Comparison of ENCODE assay signal across 16 mouse cellular contexts in genomic region chr2:130658530-130658929, GRCm38 (mm10).
"Had no signal": no experiment of that assay in that cellular context is flagged by ENCODE, and none has a peak within 500 bp of the region (broad histone marks: within the 10 kb centered on the region; RNA-seq: fewer than 3 reads in every experiment).

No protein-coding gene starts in this region.

- H3K27me3 ChIP-seq: limb, embryonic 13.5 days had no signal

- H3K27ac ChIP-seq: limb, embryonic 10.5 days; limb, embryonic 13.5 days had no signal

- H3K4me2 ChIP-seq: limb, embryonic 13.5 days; midbrain, embryonic 11.5 days had no signal

- H3K9me3 ChIP-seq: limb, embryonic 10.5 days; limb, embryonic 13.5 days had no signal

- DNase-seq: kidney, adult 18-20 months; kidney, adult 9 months; kidney, postnatal 14 days; kidney, postnatal 4 days; layer of hippocampus, postnatal 36 days; lung, adult 2 months; lung, postnatal 14 days; lung, postnatal 4 days; midbrain, embryonic 14.5 days; thymus, adult 18-20 months; thymus, postnatal 36 days had no signal

- H3K4me3 ChIP-seq: limb, embryonic 10.5 days; limb, embryonic 13.5 days had no signal

- H3K9ac ChIP-seq: limb, embryonic 13.5 days had no signal

- ATAC-seq: inflammation-experienced regulatory T-cells, adult 6 months; intestine, embryonic 16.5 days had no signal
